Mouse (Mus musculus): ENCODE results near the gene Klhdc7b. TPM values are rescaled to one million over a fixed set of nuclear protein-coding genes. Genes with fewer than 3 reads are reported as not detected.

The Klhdc7b gene
- polyA plus RNA-seq, 1 experiment from 2014 or later, result not detected

GRCm38 (mm10) chr15:89431806-89432205, 47.1 kb downstream of the Klhdc7b start:
- no peak overlapping the region for H3K9ac ChIP-seq (ENCODE audit: low read depth, low read length)
- H3K27me3 ChIP-seq (ENCODE audit: insufficient read depth, low read length), result no peaks in the 10 kb centered on the region
- H3K9me3 ChIP-seq (replicated peaks; ENCODE audit: low read length), result no peaks in the 10 kb centered on the region
- TF ChIP-seq CTCF (IDR thresholded peaks at IDR 0.05; ENCODE audit: low read depth), result no peak
- WGBS, result 94% methylated on average over 6 of the region's 6 CpGs
- H3K4me1 ChIP-seq (replicated peaks; ENCODE audit: insufficient read depth, low read length), result peaks cover 11% of the 10 kb centered on the region; the same call in 1 of the 2 replicates
- H3K4me2 ChIP-seq (ENCODE audit: low read length), result no peak overlapping the region
- H3K4me3 ChIP-seq (replicated peaks; ENCODE audit: low read depth, low read length), result no peak overlapping the region
- DNase-seq (ENCODE audit: low spot score) (no peak), ATAC-seq (replicated peaks; ENCODE audit: low FRiP score, low read depth) (no peak)
- H3K27ac ChIP-seq, result no peak overlapping the region
- peaks cover under 1% of the 10 kb centered on the region; the same call in 1 of the 2 replicates for H3K36me3 ChIP-seq (ENCODE audit: insufficient read depth, low read length)

GRCm38 (mm10) chr15:89432946-89433345, 48.2 kb downstream of the Klhdc7b start:
- Histone ChIP-seq H3K9me3 (replicated peaks; ENCODE audit: low read length) (no peaks in the 10 kb centered on the region), H3K36me3 (ENCODE audit: insufficient read depth, low read length) (no peaks in the 10 kb centered on the region), H3K4me2 (ENCODE audit: low read length) (no peak overlapping the region), H3K9ac (ENCODE audit: low read depth, low read length) (no peak overlapping the region), H3K4me3 (replicated peaks; ENCODE audit: low read depth, low read length) (no peak overlapping the region), H3K27ac (no peak overlapping the region), H3K4me1 (replicated peaks; ENCODE audit: insufficient read depth, low read length) (peaks cover 11% of the 10 kb centered on the region; the same call in 1 of the 2 replicates), H3K27me3 (ENCODE audit: insufficient read depth, low read length) (no peaks in the 10 kb centered on the region)
- DNase-seq (ENCODE audit: low spot score) (no peak), ATAC-seq (replicated peaks; ENCODE audit: low FRiP score, low read depth) (no peak)
- no peak for TF ChIP-seq CTCF (IDR thresholded peaks at IDR 0.05; ENCODE audit: low read depth)
- 71% methylated on average over 4 of the region's 4 CpGs for WGBS

- Histone ChIP-seq H3K4me1 (replicated peaks; ENCODE audit: insufficient read depth, low read length) (0 out of 2 replicates have a peak, but pooled peaks cover 3% of the 10 kb centered on the region), H3K4me2 (ENCODE audit: low read length) (no peak overlapping the region), H3K9me3 (replicated peaks; ENCODE audit: low read length) (no peaks in the 10 kb centered on the region), H3K9ac (ENCODE audit: low read depth, low read length) (no peak overlapping the region), H3K27me3 (ENCODE audit: insufficient read depth, low read length) (no peaks in the 10 kb centered on the region), H3K36me3 (ENCODE audit: insufficient read depth, low read length) (no peaks in the 10 kb centered on the region), H3K27ac (no peak overlapping the region), H3K4me3 (replicated peaks; ENCODE audit: low read depth, low read length) (no peak overlapping the region)
- DNase-seq (ENCODE audit: low spot score), result no peak
- ATAC-seq (replicated peaks; ENCODE audit: low FRiP score, low read depth), result no peak
- TF ChIP-seq CTCF (IDR thresholded peaks at IDR 0.05; ENCODE audit: low read depth), result no peak
- 84% methylated on average over 3 of the region's 3 CpGs for WGBS
Measured at GRCm38 (mm10) chr15:89434136-89434535, 49.4 kb downstream of the Klhdc7b start.

GRCm38 (mm10) chr15:89435878-89436277, 51.2 kb downstream of the Klhdc7b start:
- Histone ChIP-seq H3K9me3 (replicated peaks; ENCODE audit: low read length) (no peaks in the 10 kb centered on the region), H3K9ac (ENCODE audit: low read depth, low read length) (no peak overlapping the region), H3K4me1 (replicated peaks; ENCODE audit: insufficient read depth, low read length) (no peaks in the 10 kb centered on the region), H3K4me3 (replicated peaks; ENCODE audit: low read depth, low read length) (no peak overlapping the region), H3K36me3 (ENCODE audit: insufficient read depth, low read length) (no peaks in the 10 kb centered on the region), H3K27me3 (ENCODE audit: insufficient read depth, low read length) (no peaks in the 10 kb centered on the region), H3K4me2 (ENCODE audit: low read length) (no peak overlapping the region), H3K27ac (no peak overlapping the region)
- 86% methylated on average over 5 of the region's 5 CpGs for WGBS
- DNase-seq (ENCODE audit: low spot score) (no peak), ATAC-seq (replicated peaks; ENCODE audit: low FRiP score, low read depth) (no peak)
- no peak for TF ChIP-seq CTCF (IDR thresholded peaks at IDR 0.05; ENCODE audit: low read depth)

Other genes with a start within 250 kb of the Klhdc7b start
- 12.3 and 13.5 TPM in 2 replicates for gene Mapk12, start 244.2 kb upstream of the Klhdc7b start, polyA plus RNA-seq (2015; fragmentation: Nextera tagmentation; extraction: Ambion mirVana)
- gene Mapk11, start 235.3 kb upstream of the Klhdc7b start, polyA plus RNA-seq (2015; fragmentation: Nextera tagmentation; extraction: Ambion mirVana), result 7.5 and 9.3 TPM in 2 replicates
- gene Plxnb2, start 204.1 kb upstream of the Klhdc7b start, polyA plus RNA-seq (2015; fragmentation: Nextera tagmentation; extraction: Ambion mirVana), result 126 and 130 TPM in 2 replicates
- 10.4 and 11.7 TPM in 2 replicates for gene Dennd6b, start 188.4 kb upstream of the Klhdc7b start, polyA plus RNA-seq (2015; fragmentation: Nextera tagmentation; extraction: Ambion mirVana)
- gene Ppp6r2, start 173.4 kb upstream of the Klhdc7b start, polyA plus RNA-seq (2015; fragmentation: Nextera tagmentation; extraction: Ambion mirVana), result 25.9 and 26.8 TPM in 2 replicates
- 30.0 and 37.2 TPM in 2 replicates for gene Sbf1, start 69.6 kb upstream of the Klhdc7b start, polyA plus RNA-seq (2015; fragmentation: Nextera tagmentation; extraction: Ambion mirVana)
- 1.5 and 2.0 TPM in 2 replicates for gene Adm2, start 62.2 kb upstream of the Klhdc7b start, polyA plus RNA-seq (2015; fragmentation: Nextera tagmentation; extraction: Ambion mirVana)
- gene Miox, start 50.5 kb upstream of the Klhdc7b start, polyA plus RNA-seq (2015; fragmentation: Nextera tagmentation; extraction: Ambion mirVana), result 119 and 185 TPM in 2 replicates
- gene Lmf2, start 29.3 kb upstream of the Klhdc7b start, polyA plus RNA-seq (2015; fragmentation: Nextera tagmentation; extraction: Ambion mirVana), result 46.1 and 48.1 TPM in 2 replicates
- 100 and 108 TPM in 2 replicates for gene Ncaph2, start 29.2 kb upstream of the Klhdc7b start, polyA plus RNA-seq (2015; fragmentation: Nextera tagmentation; extraction: Ambion mirVana)
- gene Sco2, start 11.1 kb upstream of the Klhdc7b start, polyA plus RNA-seq (2015; fragmentation: Nextera tagmentation; extraction: Ambion mirVana), result 11.7 and 12.6 TPM in 2 replicates
- 1.7 and 2.1 TPM in 2 replicates for gene Tymp, start 7.9 kb upstream of the Klhdc7b start, polyA plus RNA-seq (2015; fragmentation: Nextera tagmentation; extraction: Ambion mirVana)
- 0.68 and 0.87 TPM in 2 replicates for gene Odf3b, start 5.6 kb upstream of the Klhdc7b start, polyA plus RNA-seq (2015; fragmentation: Nextera tagmentation; extraction: Ambion mirVana)
- not detected in 2 replicates for gene Syce3, start 25.6 kb downstream of the Klhdc7b start, polyA plus RNA-seq (2015; fragmentation: Nextera tagmentation; extraction: Ambion mirVana)
- 23.7 and 26.2 TPM in 2 replicates for gene Cpt1b, start 40.9 kb downstream of the Klhdc7b start, polyA plus RNA-seq (2015; fragmentation: Nextera tagmentation; extraction: Ambion mirVana)
- 1.5 and 1.7 TPM in 2 replicates for gene C730034F03Rik, start 44.7 kb downstream of the Klhdc7b start, polyA plus RNA-seq (2015; fragmentation: Nextera tagmentation; extraction: Ambion mirVana)
- gene Gm44502, start 44.8 kb downstream of the Klhdc7b start, polyA plus RNA-seq (2015; fragmentation: Nextera tagmentation; extraction: Ambion mirVana), result not detected in 2 replicates
- gene Chkb, start 45.0 kb downstream of the Klhdc7b start, polyA plus RNA-seq (2015; fragmentation: Nextera tagmentation; extraction: Ambion mirVana), result 64.5 and 65.1 TPM in 2 replicates
- 0.34 and 0.55 TPM in 2 replicates for gene Mapk8ip2, start 69.0 kb downstream of the Klhdc7b start, polyA plus RNA-seq (2015; fragmentation: Nextera tagmentation; extraction: Ambion mirVana)
- 13.0 and 13.9 TPM in 2 replicates for gene Arsa, start 92.5 kb downstream of the Klhdc7b start, polyA plus RNA-seq (2015; fragmentation: Nextera tagmentation; extraction: Ambion mirVana)
- gene Shank3, start 114.7 kb downstream of the Klhdc7b start, polyA plus RNA-seq (2015; fragmentation: Nextera tagmentation; extraction: Ambion mirVana), result 1.0 and 1.2 TPM in 2 replicates
- gene Acr, start 183.4 kb downstream of the Klhdc7b start, polyA plus RNA-seq (2015; fragmentation: Nextera tagmentation; extraction: Ambion mirVana), result not detected in 2 replicates
- gene Rabl2, start 207.0 kb downstream of the Klhdc7b start, polyA plus RNA-seq (2015; fragmentation: Nextera tagmentation; extraction: Ambion mirVana), result 38.0 and 39.8 TPM in 2 replicates